19 mouse cellular contexts compared by ENCODE assay signal in the genomic region with DNA sequence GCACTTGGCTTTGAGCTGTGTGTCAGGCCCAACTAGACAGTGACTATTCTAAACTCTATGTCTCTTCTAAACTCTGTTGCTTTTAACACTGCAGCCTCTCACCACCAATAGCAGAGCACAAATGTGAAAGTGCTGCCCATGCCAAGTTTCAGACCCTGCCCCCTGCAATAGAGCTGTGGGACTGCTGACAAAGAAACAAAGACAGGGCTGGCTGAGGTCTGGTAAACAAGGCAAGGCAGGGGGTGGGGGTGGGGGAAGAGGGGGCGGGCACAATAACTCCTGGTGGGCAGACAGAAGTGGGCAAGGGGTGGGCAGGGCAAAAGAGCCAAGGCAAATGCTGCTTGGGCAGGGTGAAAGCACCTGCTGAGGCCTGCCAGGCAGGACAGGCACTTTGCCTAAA.
A peak's percentile ranks its signal among the peaks of the same experiment; 100 is the strongest.
DNase-seq lines count a peak whose midpoint lies in the region; ATAC-seq lines count a peak whose summit lies in the region.
"Had no signal": no experiment of that assay in that cellular context is flagged by ENCODE, and none has a peak within 500 bp of the region (broad histone marks: within the 10 kb centered on the region; RNA-seq: fewer than 3 reads in every experiment).

No protein-coding gene starts in this region.

- no peaks in the 10 kb centered on the region for H3K36me3 ChIP-seq in forebrain, embryonic 12.5 days (replicated peaks)
- no peaks in the 10 kb centered on the region for H3K36me3 ChIP-seq in hindbrain, embryonic 13.5 days
- H3K36me3 ChIP-seq in midbrain, embryonic 14.5 days (ENCODE audit: control insufficient read depth, insufficient read depth, low read length): no peaks in the 10 kb centered on the region
- H3K36me3 ChIP-seq: heart, embryonic 10.5 days; limb, embryonic 13.5 days; liver, embryonic 13.5 days had no signal

- peak; percentile 84 for ATAC-seq in forebrain, embryonic 12.5 days (ENCODE audit: low FRiP score)
- peak; percentile 94 for ATAC-seq in hindbrain, embryonic 13.5 days (ENCODE audit: low FRiP score)
- ATAC-seq in midbrain, embryonic 14.5 days (ENCODE audit: low FRiP score, low TSS enrichment): peak; percentile 71
- ATAC-seq: inflammation-experienced regulatory T-cells, adult 6 months had no signal

- H3K9ac ChIP-seq in forebrain, embryonic 12.5 days: no peak overlapping the region
- no peak overlapping the region for H3K9ac ChIP-seq in hindbrain, embryonic 13.5 days
- H3K9ac ChIP-seq in midbrain, embryonic 14.5 days (replicated peaks; ENCODE audit: low read length): no peak overlapping the region
- H3K9ac ChIP-seq: limb, embryonic 13.5 days; liver, embryonic 13.5 days; lung, embryonic 14.5 days had no signal

- peak; percentile 9 for DNase-seq in Muller cell, postnatal 12 days (ENCODE audit: inconsistent ontology term)
- DNase-seq in midbrain, embryonic 14.5 days: peak; percentile 20
- no peak for DNase-seq in kidney, adult 9 months
- no peak for DNase-seq in testis, postnatal 14 days (ENCODE audit: low spot score)
- DNase-seq in kidney, adult 11 months: no peak
- no peak for DNase-seq in frontal cortex, postnatal 36 days (ENCODE audit: low spot score in 2 of 2)
- DNase-seq: adrenal gland, adult 8-10 months; embryo, embryonic 11 days; kidney, adult 8-10 months; liver, embryonic 13.5 days; lung, embryonic 14.5 days; lung, postnatal 36 days; spleen, adult 18-20 months; thymus, postnatal 36 days had no signal

- H3K9me3 ChIP-seq in forebrain, embryonic 12.5 days: no peaks in the 10 kb centered on the region
- no peaks in the 10 kb centered on the region for H3K9me3 ChIP-seq in hindbrain, embryonic 13.5 days
- H3K9me3 ChIP-seq in midbrain, embryonic 14.5 days (ENCODE audit: control insufficient read depth, low read length): no peaks in the 10 kb centered on the region
- H3K9me3 ChIP-seq: heart, embryonic 10.5 days; liver, embryonic 13.5 days had no signal

- H3K27me3 ChIP-seq in forebrain, embryonic 12.5 days: no peaks in the 10 kb centered on the region
- no peaks in the 10 kb centered on the region for H3K27me3 ChIP-seq in hindbrain, embryonic 13.5 days
- no peaks in the 10 kb centered on the region for H3K27me3 ChIP-seq in midbrain, embryonic 14.5 days (ENCODE audit: control insufficient read depth, insufficient read depth, low read length)
- H3K27me3 ChIP-seq: limb, embryonic 13.5 days; liver, embryonic 13.5 days had no signal

- no peak overlapping the region for H3K27ac ChIP-seq in forebrain, embryonic 12.5 days
- no peak overlapping the region for H3K27ac ChIP-seq in hindbrain, embryonic 13.5 days
- no peak overlapping the region for H3K27ac ChIP-seq in midbrain, embryonic 14.5 days (replicated peaks; ENCODE audit: low read depth, low read length)
- H3K27ac ChIP-seq: heart, embryonic 10.5 days; limb, embryonic 13.5 days; liver, embryonic 13.5 days had no signal

- H3K4me1 ChIP-seq in forebrain, embryonic 12.5 days: peaks cover 4% of the 10 kb centered on the region; the same call in 1 of the 2 replicates
- H3K4me1 ChIP-seq in hindbrain, embryonic 13.5 days (replicated peaks): 0 out of 2 replicates have a peak, but pooled peaks cover 2% of the 10 kb centered on the region
- no peaks in the 10 kb centered on the region for H3K4me1 ChIP-seq in midbrain, embryonic 14.5 days (ENCODE audit: control insufficient read depth, insufficient read depth, low read length)
- H3K4me1 ChIP-seq: heart, embryonic 10.5 days; limb, embryonic 13.5 days; liver, embryonic 13.5 days had no signal

- 0% methylated on average over 1 of the region's 1 CpGs for WGBS in forebrain, embryonic 12.5 days
- WGBS in hindbrain, embryonic 13.5 days: 0% methylated on average over 1 of the region's 1 CpGs
- 22% methylated on average over 1 of the region's 1 CpGs for WGBS in midbrain, embryonic 14.5 days

- no peak overlapping the region for H3K4me2 ChIP-seq in forebrain, embryonic 12.5 days
- no peak overlapping the region for H3K4me2 ChIP-seq in hindbrain, embryonic 13.5 days
- H3K4me2 ChIP-seq in midbrain, embryonic 14.5 days (ENCODE audit: low read length): no peak overlapping the region
- H3K4me2 ChIP-seq: limb, embryonic 13.5 days; liver, embryonic 13.5 days; lung, embryonic 14.5 days had no signal

- no peak overlapping the region for H3K4me3 ChIP-seq in forebrain, embryonic 12.5 days (replicated peaks)
- H3K4me3 ChIP-seq in hindbrain, embryonic 13.5 days: no peak overlapping the region
- H3K4me3 ChIP-seq in midbrain, embryonic 14.5 days (replicated peaks; ENCODE audit: low read depth, low read length): no peak overlapping the region
- H3K4me3 ChIP-seq: heart, embryonic 10.5 days; limb, embryonic 13.5 days; liver, embryonic 13.5 days had no signal

Comparison
In these comparisons a context has a peak if more than half of its experiments do, and no peak if none do; other contexts are left out.
1. DNase-seq: peak in Muller cell, postnatal 12 days (single experiment) and midbrain, embryonic 14.5 days (single experiment); none in kidney, adult 9 months (single experiment), testis, postnatal 14 days (single experiment), kidney, adult 11 months (single experiment) and frontal cortex, postnatal 36 days (0 of 2).
2. Peak in every context shown above with its lines, with median percentiles within 50 percentile points of each other: ATAC-seq.